ENCODE assay signal across 18 mouse cellular contexts in genomic region chr8:3335881-3336280, GRCm38 (mm10). TPM values are rescaled to one million over a fixed set of nuclear protein-coding genes. Genes with fewer than 3 reads are reported as not detected.
DNase-seq lines count a peak whose midpoint lies in the region; ATAC-seq and TF ChIP-seq lines count a peak whose summit lies in the region.
"Had no signal": no experiment of that assay in that cellular context is flagged by ENCODE, and none has a peak within 500 bp of the region (broad histone marks: within the 10 kb centered on the region; RNA-seq: fewer than 3 reads in every experiment).

No protein-coding gene starts in this region.

- no peaks in the 10 kb centered on the region for H3K9me3 ChIP-seq in forebrain, postnatal 0 days (ENCODE audit: low read length)
- H3K9me3 ChIP-seq in forebrain, embryonic 13.5 days (replicated peaks): no peaks in the 10 kb centered on the region
- H3K9me3 ChIP-seq in lung, postnatal 0 days (ENCODE audit: low read length): no peaks in the 10 kb centered on the region
- H3K9me3 ChIP-seq: neural tube, embryonic 12.5 days had no signal

- no peak overlapping the region for H3K4me2 ChIP-seq in forebrain, postnatal 0 days (ENCODE audit: low read depth)
- no peak overlapping the region for H3K4me2 ChIP-seq in forebrain, embryonic 13.5 days
- H3K4me2 ChIP-seq in lung, postnatal 0 days (replicated peaks; ENCODE audit: low read depth, low read length): no peak overlapping the region
- H3K4me2 ChIP-seq: neural tube, embryonic 12.5 days had no signal

- H3K27ac ChIP-seq in forebrain, postnatal 0 days (ENCODE audit: low read depth, low read length): no peak overlapping the region
- H3K27ac ChIP-seq in forebrain, embryonic 13.5 days: no peak overlapping the region
- H3K27ac ChIP-seq in lung, postnatal 0 days (ENCODE audit: low read length): no peak overlapping the region
- H3K27ac ChIP-seq: forebrain, embryonic 10.5 days; neural tube, embryonic 12.5 days had no signal

- H3K27me3 ChIP-seq in forebrain, postnatal 0 days (ENCODE audit: insufficient read depth, low read length): no peaks in the 10 kb centered on the region
- no peaks in the 10 kb centered on the region for H3K27me3 ChIP-seq in forebrain, embryonic 13.5 days
- H3K27me3 ChIP-seq in lung, postnatal 0 days (replicated peaks; ENCODE audit: insufficient read depth, low read length): no peaks in the 10 kb centered on the region
- H3K27me3 ChIP-seq: neural tube, embryonic 12.5 days had no signal

- TF ChIP-seq POLR2A in brain, embryonic 14.5 days (IDR thresholded peaks at IDR 0.05; ENCODE audit: borderline replicate concordance, extremely low read depth, insufficient read depth, insufficient read length, poor library complexity, severe bottlenecking): no peak

- no peak overlapping the region for H3K4me3 ChIP-seq in forebrain, postnatal 0 days (ENCODE audit: low read depth, low read length)
- H3K4me3 ChIP-seq in forebrain, embryonic 13.5 days: no peak overlapping the region
- H3K4me3 ChIP-seq in lung, postnatal 0 days (ENCODE audit: low read depth, low read length): no peak overlapping the region
- H3K4me3 ChIP-seq: forebrain, embryonic 10.5 days; neural tube, embryonic 12.5 days had no signal

- WGBS in forebrain, postnatal 0 days: 86% methylated on average over 1 of the region's 1 CpGs
- 91% methylated on average over 1 of the region's 1 CpGs for WGBS in forebrain, embryonic 13.5 days
- WGBS in lung, postnatal 0 days: 87% methylated on average over 1 of the region's 1 CpGs

- DNase-seq in forebrain, postnatal 0 days: no peak
- DNase-seq in lung, postnatal 0 days (ENCODE audit: low spot score): no peak
- DNase-seq in lung, postnatal 25 days (ENCODE audit: low spot score): no peak
- no peak for DNase-seq in brain, embryonic 14.5 days (ENCODE audit: low read depth)
- no peak for DNase-seq in retina, postnatal 1 day
- DNase-seq in cerebellum, adult 18-20 months: no peak
- no peak for DNase-seq in kidney, postnatal 10 days
- DNase-seq: cerebellum, adult 2 months; heart, postnatal 14 days; kidney, adult 9 months; lung, adult 2 months; thymus, adult 18-20 months had no signal

- no peaks in the 10 kb centered on the region for H3K36me3 ChIP-seq in forebrain, postnatal 0 days (ENCODE audit: insufficient read depth)
- H3K36me3 ChIP-seq in forebrain, embryonic 13.5 days (ENCODE audit: poor library complexity, severe bottlenecking): no peaks in the 10 kb centered on the region
- no peaks in the 10 kb centered on the region for H3K36me3 ChIP-seq in lung, postnatal 0 days (ENCODE audit: insufficient read depth, low read length)
- H3K36me3 ChIP-seq: forebrain, embryonic 10.5 days; neural tube, embryonic 12.5 days had no signal

- TF ChIP-seq EP300 in lung, postnatal 0 days (IDR thresholded peaks at IDR 0.05): no peak

- no peaks in the 10 kb centered on the region for H3K4me1 ChIP-seq in forebrain, postnatal 0 days (ENCODE audit: insufficient read depth)
- H3K4me1 ChIP-seq in forebrain, embryonic 13.5 days: no peaks in the 10 kb centered on the region
- no peaks in the 10 kb centered on the region for H3K4me1 ChIP-seq in lung, postnatal 0 days (ENCODE audit: insufficient read depth, low read depth, low read length)
- H3K4me1 ChIP-seq: forebrain, embryonic 10.5 days; neural tube, embryonic 12.5 days had no signal

- H3K9ac ChIP-seq in forebrain, postnatal 0 days: no peak overlapping the region
- H3K9ac ChIP-seq in forebrain, embryonic 13.5 days: no peak overlapping the region
- H3K9ac ChIP-seq in lung, postnatal 0 days (replicated peaks; ENCODE audit: low read depth): no peak overlapping the region
- H3K9ac ChIP-seq: neural tube, embryonic 12.5 days had no signal

- no peak for ATAC-seq in forebrain, postnatal 0 days
- ATAC-seq in forebrain, embryonic 13.5 days: no peak
- no peak for ATAC-seq in lung, postnatal 0 days
- ATAC-seq: hindbrain, embryonic 16.5 days had no signal

- TF ChIP-seq CTCF in forebrain, postnatal 0 days (IDR thresholded peaks at IDR 0.05; ENCODE audit: low read depth): peak; percentile 14; the same call in 1 of the 2 replicates
- peak; percentile 39 for TF ChIP-seq CTCF in lung, postnatal 0 days (IDR thresholded peaks at IDR 0.05)
- 0 out of 2 replicates have a peak, but pooled peaks have one; percentile 7 for TF ChIP-seq CTCF in brain, embryonic 14.5 days (IDR thresholded peaks at IDR 0.05; ENCODE audit: borderline replicate concordance, extremely low read depth, insufficient read depth, insufficient read length)

RNA-seq across cellular contexts. Expression of gene A430078G23Rik, which starts 17.3 kb away (rescaled TPM):
- 0.08 TPM in 1 of 2 replicates, not detected in the other for total RNA-seq in forebrain, postnatal 0 days (2014; rRNA removed)
- not detected in 2 replicates for polyA plus RNA-seq in forebrain, postnatal 0 days (2015; fragmentation: Nextera tagmentation; extraction: Ambion mirVana)
- 0.23 TPM in 1 of 2 replicates, not detected in the other for polyA plus RNA-seq in forebrain, embryonic 13.5 days (2015; fragmentation: Nextera tagmentation; extraction: Ambion mirVana)
- polyA plus RNA-seq in lung, postnatal 0 days (2015; fragmentation: Nextera tagmentation; extraction: Ambion mirVana): 0.38 and 0.40 TPM in 2 replicates
- 0.07 and 0.19 TPM in 2 replicates for polyA plus RNA-seq in brain, embryonic 14.5 days (2012; rRNA removed)
- total RNA-seq: midbrain, postnatal 0 days had no signal
- polyA plus RNA-seq: C2C12; cerebellum, adult 2 months; forebrain, embryonic 10.5 days; hindbrain, embryonic 16.5 days; midbrain, postnatal 0 days had no signal

RNA-seq across cellular contexts. Expression of gene Insr, which starts 56.5 kb away (rescaled TPM):
- 31.5 and 39.5 TPM in 2 replicates for total RNA-seq in forebrain, postnatal 0 days (2014; rRNA removed)
- 21.5 and 36.9 TPM in 2 replicates for polyA plus RNA-seq in forebrain, postnatal 0 days (2015; fragmentation: Nextera tagmentation; extraction: Ambion mirVana)
- 51.3 and 53.5 TPM in 2 replicates for polyA plus RNA-seq in forebrain, embryonic 13.5 days (2015; fragmentation: Nextera tagmentation; extraction: Ambion mirVana)
- 27.1 and 31.1 TPM in 2 replicates for polyA plus RNA-seq in lung, postnatal 0 days (2015; fragmentation: Nextera tagmentation; extraction: Ambion mirVana)
- 16.8 and 25.1 TPM in 2 replicates for polyA plus RNA-seq in brain, embryonic 14.5 days (2012; rRNA removed)

RNA-seq across cellular contexts. Expression of gene Arhgef18, which starts 56.9 kb away (rescaled TPM):
- total RNA-seq in forebrain, postnatal 0 days (2014; rRNA removed): 39.4 and 41.6 TPM in 2 replicates
- polyA plus RNA-seq in forebrain, postnatal 0 days (2015; fragmentation: Nextera tagmentation; extraction: Ambion mirVana): 4.5 and 6.8 TPM in 2 replicates
- 11.1 and 11.7 TPM in 2 replicates for polyA plus RNA-seq in forebrain, embryonic 13.5 days (2015; fragmentation: Nextera tagmentation; extraction: Ambion mirVana)
- polyA plus RNA-seq in lung, postnatal 0 days (2015; fragmentation: Nextera tagmentation; extraction: Ambion mirVana): 5.8 and 6.1 TPM in 2 replicates
- 32.1 and 37.0 TPM in 2 replicates for polyA plus RNA-seq in brain, embryonic 14.5 days (2012; rRNA removed)
